Mouse (Mus musculus) megakaryocyte, embryonic 14.5 days (primary cell): ENCODE data around the gene Ugt1a6a.
"Not testable (repeated sequence)": the region's sequence is repeated elsewhere in the genome, so short reads cannot be mapped to it uniquely, and the experiment has no call there.

ENCODE experiments used
- FLI1 ChIP-seq: IDR thresholded peaks from 2 replicates; pipeline ENCODE4 v1.6.1; 2012; ENCODE audit warnings: low read length, inconsistent platforms, mixed read lengths
- GATA1 ChIP-seq: IDR thresholded peaks from 3 replicates; pipeline ENCODE4 v1.6.1; 2012; ENCODE audit warnings: mixed read lengths, low read length, inconsistent platforms, borderline replicate concordance

GRCm38 (mm10) chr1:88130223-88130622 is 4.4 kb upstream of the Ugt1a6a start:
- TF ChIP-seq GATA1, FLI1: not testable (repeated sequence)
